Mouse (Mus musculus): ENCODE measurements around the gene Csnk1g2.

- TF ChIP-seq USF1 (IDR thresholded peaks at IDR 0.05; ENCODE audit: low read depth) (peak; percentile 8), POLR2AphosphoS2 (IDR thresholded peaks at IDR 0.05; ENCODE audit: insufficient read length, low read depth) (peak; percentile 86), POLR2A (IDR thresholded peaks at IDR 0.05; ENCODE audit: insufficient read length, low read depth) (peak; percentile 93), MYOG (IDR thresholded peaks at IDR 0.05; ENCODE audit: control insufficient read depth in 1 of 3, insufficient read depth in 1 of 3, insufficient read length in 2 of 3, low read depth in 2 of 3) (peak in 1 of 3 experiments; percentile 61), E2F4 (IDR thresholded peaks at IDR 0.05; ENCODE audit: insufficient read depth) (no peak)
Observed at GRCm38 (mm10) chr10:80577195-80578130, 45.2 kb upstream of the Csnk1g2 start, which contains the start of gene Klf16.

All from myocyte (in vitro differentiated cells).